Mouse (Mus musculus) erythroblast, adult 5-6 weeks (primary cell): ENCODE data around the gene Gpx5. TPM values are rescaled to one million over a fixed set of nuclear protein-coding genes. Genes with fewer than 3 reads are reported as not detected.

Experiments used
- ATAC-seq: replicated peaks from 2 replicates; pipeline ENCODE4 v1.8.0; 2016; ENCODE audit warnings: moderate number of reproducible peaks, mild to moderate bottlenecking, moderate TSS enrichment, inconsistent platforms; ENCODE audit not compliant: poor library complexity, low FRiP score, severe bottlenecking
- total RNA-seq, 2 experiments: library from RNA; stranded (forward) in 1 of 2; stranded (reverse) in 1 of 2; fragments of 150-400 nt in 1 of 2; fragments of 200-764, 138-1000 nt in 1 of 2; gene quantifications; 2 replicates each; pipeline versions ENCODE4 v1.2.3 to v1.2.4; 2015 to 2017; ENCODE audit warnings: low replicate concordance in 2 of 2

Gpx5 gene
- total RNA-seq (2015; ENCODE audit: low replicate concordance): not detected in 2 replicates
- total RNA-seq (2017; ENCODE audit: low replicate concordance): not detected in 2 replicates

DNA sequence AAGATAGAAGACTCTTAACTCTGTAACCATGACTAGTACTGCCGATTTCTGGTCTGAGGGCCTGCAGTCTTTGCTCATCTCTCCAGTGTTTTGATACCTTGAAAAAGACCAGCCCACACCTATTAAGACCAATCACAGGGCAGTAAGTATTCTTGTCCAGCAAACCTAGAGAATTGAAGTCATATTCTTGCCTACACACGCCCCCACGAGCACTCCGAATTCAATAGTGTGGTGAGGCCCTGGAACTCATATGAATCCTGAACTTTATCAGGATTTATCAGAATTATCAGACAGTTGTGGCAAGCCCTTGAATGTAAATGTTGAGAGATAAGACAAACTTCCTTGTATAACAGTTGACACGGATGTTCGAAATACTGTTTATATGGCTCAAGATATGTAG, at the start of gene Gpx5:
Gene Gpx5, minus strand, starts transcription at position 101 of the 400 bp plus-strand sequence.
- ATAC-seq: no peak

DNA sequence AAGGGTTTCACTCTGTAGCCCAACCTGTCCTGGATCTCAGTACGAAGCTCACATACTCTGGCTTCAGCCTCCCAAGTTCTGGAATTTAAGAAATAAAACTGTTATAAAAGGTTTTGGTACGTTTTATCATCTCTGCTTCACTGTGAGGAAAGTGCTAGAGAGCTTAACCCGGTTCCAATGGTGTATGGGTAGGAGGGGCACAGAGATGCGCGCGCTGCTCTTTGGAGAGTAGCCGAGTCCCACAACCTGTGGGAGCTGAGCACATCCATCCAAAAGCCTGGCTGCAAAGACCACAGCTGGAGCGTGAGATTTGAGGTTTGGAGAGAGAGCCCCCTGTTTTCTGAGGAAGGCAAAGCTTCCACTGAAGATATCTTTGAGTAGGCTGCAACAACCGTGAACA, 34.9 kb upstream of the Gpx5 start:
- no peak for ATAC-seq

DNA sequence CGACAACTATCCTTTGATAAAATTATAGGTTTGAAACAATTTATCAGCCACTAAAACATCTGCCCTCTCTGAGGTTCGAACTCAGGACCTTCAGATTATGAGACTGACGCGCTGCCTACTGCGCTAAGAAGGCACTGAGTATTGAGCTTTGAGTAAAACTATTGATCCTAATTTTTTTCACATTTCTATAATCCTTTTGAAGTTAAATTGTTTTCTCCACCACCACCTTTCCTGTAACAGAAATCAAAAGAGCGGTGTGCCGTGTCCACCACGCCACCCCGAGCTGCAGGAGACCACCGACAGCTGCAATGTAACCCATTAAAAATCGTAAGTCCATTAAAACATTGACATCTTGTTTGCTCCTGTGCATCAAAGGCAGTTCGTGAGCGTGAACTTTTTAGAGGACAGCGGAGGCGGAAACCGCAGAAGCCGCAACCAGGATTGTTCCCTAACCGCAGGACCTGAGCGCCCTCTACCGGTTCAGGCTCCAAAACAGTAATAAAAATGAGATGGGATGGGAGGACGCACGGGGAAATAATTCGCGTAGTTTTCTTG, 34.2 kb upstream of the Gpx5 start:
- no peak for ATAC-seq

DNA sequence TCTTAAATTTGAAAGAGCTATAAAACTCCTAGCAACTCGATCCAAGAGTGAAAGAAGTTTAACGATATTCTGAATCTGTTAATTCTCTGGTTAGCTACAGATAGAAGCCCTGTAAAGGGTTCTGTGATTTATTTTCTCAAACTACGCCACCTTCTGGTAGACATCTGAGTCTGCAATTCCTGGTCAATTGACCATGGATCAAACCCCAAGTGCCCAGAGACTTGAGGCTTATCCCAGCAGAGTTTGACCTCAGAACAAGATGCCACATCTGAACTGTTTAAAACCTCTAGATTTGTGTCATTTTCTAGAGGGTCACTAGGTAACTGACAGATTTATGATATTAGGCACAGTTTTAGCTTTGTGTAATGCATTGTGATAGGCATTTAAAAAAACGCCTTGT, 33.7 kb upstream of the Gpx5 start:
- no peak for ATAC-seq

DNA sequence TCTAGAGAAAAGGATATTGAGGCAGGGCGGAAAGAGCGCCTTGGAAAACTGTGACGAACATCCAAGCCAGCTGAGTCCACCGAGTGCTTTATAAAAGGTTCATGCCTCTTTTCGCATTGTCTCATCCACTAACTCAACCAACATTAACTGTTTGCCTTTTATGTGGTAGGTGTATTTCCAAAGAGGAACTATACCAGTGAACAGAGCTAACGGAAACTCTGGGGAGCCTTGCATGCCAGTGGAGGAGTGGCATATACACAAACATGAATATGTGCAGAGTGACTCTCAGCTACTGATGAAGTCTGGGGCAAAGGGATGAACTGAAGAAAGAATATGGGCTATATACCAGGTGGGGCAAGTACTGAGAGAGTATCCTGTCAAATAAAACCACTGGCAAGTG, 30.9 kb upstream of the Gpx5 start:
- no peak for ATAC-seq

DNA sequence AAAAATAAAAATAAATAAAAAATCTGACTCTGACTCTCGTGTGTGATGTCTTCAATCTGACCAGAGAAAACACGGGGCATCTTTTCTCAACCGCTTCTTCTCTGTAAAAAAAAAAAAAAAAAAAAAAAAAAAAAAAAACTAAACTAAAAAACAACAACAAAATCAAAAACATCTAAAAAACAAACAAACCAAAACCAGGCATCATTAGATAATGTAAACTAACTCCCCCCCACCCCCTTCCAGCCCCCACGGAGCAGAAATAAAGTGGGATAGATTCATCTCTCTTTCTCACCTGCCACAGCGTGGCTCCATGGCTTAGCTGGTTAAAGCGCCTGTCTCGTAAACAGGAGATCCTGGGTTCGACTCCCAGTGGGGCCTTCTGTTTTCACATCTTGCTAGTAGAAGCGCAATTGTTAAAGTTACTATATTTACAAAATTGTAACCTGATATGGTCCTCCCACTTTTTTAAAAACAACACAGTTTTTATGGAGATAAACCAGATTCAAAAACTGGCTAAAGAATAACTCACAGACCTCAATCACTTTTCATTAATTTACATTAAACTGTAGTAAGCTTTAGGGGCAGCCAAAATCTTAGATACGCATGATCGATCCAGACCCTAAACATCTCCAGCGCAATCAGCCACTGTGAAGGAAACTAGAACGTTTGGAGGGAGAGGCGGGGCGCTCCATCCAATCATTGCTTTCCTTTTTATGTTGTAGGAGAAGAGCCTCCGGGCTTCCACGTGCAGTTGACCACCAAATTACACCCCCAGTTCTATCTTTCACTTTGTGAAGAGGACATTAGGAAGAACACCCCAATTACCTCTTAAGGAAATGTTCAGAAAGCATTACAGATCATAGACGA, 30.2 kb upstream of the Gpx5 start:
- ATAC-seq: no peak

DNA sequence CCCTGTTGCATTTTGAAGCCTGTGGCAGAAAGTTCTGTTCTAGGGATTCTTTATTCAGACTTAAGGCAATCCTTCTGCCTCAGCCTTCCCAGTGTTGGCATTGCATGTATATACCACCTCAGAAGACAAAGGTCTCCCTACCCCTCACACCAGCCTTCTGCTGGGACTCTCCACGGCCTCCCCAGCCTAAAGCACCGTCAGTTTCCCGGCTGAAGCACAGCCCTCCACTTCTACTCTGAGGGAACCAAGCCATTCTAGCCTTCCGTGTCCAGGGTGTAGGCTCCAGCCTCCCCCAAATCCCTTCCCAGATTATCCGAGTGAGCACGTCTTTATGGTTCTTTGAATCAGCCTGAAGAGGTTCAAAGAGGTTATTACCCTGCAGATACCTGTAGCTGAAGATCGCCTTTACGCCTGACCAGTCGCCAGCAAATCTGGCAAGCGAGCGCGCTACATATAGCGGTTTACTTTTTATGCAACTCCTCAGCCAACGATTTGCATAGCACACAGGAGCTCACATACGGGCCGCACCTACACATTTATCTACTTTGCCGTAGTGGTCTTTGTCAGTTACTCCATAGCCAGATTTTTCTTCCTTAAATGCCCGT, 29.5 kb upstream of the Gpx5 start:
- no peak for ATAC-seq

DNA sequence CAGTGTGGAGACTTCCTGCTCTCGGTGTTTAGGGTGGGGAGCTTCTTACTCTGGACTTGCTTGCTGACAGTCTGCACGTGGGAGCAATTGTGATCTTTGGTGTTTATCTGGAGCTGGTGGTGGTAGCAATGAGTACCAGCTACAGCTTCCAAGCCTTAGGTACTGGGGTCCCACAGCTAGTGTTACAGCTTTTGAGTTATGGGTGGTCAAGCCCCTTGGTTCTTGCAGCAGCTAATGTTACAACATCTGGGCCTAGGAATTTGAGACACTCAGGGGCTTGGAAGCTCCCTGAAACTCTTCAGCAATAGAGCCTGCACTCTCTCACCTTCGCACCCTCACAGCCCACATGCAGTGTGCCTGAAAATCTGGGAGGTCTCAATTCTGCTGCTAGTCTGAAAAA, 27.7 kb upstream of the Gpx5 start:
- ATAC-seq: no peak

DNA sequence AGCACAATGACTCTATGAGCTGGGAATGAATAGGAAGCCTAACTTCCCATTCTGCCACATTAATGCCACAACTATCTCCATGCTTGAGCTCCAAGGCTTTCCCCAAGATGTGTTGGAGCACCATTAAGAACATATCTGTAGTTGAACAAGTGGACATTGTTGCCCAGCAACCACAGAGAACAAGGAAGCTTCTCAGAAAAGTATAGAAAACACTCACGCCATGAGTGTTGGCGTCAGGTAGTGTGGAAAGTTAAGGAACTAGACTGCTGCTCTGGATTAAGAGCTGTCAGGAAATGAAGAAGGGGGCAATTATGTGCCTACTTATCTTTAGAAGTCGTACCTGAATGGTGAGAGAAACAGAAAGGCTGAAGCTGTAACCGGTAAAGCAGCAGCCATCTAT, 21.4 kb upstream of the Gpx5 start:
- ATAC-seq: no peak

DNA sequence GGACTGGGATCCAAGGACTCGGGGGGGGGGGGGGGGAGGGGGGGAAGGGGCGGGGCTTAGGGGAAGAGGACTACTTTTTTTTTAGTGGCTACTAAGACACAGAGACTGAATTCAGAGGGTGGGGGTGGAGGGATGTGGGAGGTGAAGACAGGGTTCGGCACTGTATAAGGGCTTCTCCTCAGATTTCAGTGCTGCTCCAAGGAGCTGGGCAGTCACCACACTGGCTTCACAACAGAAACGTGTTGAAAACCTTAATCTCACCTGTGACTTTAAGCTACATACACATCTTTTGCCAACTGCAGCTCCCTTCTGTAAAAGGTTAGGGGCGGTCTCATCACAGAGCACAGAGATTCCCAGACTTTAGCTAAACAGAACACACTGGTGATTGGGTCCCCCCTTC, 20.3 kb upstream of the Gpx5 start:
- no peak for ATAC-seq

DNA sequence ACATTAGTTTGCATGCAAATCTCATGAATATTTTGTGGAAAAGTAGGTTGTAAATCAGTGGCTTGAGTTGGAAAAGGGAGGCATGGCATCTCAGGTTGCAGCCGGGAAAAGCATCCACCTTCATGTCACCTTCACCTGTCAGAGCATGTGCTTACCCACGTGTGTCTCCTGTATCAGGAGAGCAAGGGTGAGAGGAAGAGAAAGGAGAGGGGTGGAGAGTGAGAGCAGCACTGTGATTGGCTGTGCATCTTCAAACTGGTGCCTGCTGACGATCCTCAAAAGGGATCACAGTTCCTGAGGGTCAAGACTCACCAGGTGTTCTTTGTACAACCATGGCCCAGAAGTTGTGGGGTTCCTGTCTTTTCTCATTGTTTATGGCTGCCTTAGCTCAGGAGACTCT, 19.4 kb upstream of the Gpx5 start, which contains the start of gene Gpx6:
Gene Gpx6, plus strand, starts transcription at position 200 of the 400 bp plus-strand sequence.
- no peak for ATAC-seq

DNA sequence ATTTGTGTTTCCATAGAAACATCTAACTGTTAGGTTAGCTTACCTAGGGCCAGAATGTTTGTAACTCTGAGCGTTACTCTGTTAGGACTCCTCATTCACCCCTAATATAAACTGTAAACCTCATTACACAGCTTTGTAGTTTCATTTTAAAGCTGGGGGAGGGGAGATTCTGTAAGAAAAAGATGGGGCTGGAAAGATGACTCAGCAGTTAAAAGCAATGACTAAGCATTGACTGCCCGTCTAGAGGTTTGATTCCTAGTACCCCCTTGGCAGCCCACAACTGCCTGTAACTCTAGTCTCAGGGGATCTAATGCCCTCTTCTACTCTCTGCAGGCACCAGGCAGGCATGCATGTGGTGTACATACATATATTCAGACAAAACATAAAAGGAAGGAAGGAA, 17.3 kb upstream of the Gpx5 start:
- ATAC-seq: no peak

DNA sequence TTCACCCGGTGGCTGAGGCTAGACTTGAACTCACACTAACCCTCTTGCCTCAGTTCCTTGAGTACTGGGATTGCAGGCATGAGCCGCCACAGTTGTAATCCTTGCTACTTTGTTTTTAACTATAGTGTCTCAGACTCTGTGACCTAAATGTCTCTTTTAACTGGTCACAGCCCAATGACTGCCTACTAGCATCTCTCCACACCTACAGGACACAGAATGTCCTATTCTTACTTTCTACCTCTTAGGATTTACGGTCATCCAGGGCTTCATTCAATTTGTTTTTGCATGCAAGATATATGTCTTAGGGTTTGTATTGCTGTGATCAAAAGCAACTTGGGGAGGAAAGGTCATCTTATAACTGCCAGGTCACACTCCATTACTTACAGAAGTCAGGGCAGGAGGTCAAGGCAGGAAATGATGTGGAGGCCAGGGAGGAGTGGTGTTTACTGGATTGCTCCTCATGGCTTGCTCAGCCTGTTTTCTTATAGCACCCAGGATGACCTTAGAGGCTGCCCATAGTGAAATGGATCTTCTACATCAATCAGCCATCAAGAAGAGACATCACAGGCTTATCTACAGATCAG, 12.0 kb upstream of the Gpx5 start:
- no peak for ATAC-seq

DNA sequence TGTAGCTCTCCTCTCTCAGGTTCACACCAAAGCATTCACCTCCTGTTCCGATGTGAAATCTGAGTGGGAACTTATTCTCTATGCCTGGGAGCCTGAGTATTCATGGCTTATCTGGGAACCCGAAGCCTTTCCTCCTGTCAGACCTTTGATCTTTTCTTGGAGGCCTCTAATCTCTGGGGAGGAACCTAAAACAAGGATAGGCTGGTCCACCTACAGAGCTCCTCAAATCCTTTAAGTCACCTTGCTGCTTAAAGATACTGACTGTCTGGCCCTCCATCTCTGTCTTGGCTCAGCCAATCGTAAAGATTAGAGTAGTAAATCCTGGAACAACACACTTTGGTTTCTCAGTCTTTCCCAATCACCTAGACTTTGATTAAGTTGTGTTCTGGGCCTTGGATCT, 6.0 kb upstream of the Gpx5 start:
- ATAC-seq: no peak

DNA sequence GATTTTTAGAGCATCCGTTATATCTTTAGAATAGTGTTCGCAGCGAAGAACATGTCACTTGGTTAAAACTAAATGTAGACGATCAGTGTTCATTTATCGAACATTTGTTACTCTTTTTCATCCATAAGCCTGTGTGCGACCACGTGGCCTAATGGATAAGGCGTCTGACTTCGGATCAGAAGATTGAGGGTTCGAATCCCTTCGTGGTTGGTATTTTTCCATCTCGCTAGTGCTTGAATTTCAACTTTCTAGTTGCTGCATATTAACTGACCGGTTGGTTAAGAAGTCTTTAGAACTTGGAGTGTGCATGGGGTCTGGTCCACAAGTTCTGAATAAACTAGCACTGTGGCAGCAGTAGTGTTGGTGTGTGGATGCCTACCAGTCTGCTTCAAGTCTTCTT, 13.0 kb downstream of the Gpx5 start:
- 0 out of 2 replicates have a peak, but pooled peaks have one; percentile 39 for ATAC-seq

DNA sequence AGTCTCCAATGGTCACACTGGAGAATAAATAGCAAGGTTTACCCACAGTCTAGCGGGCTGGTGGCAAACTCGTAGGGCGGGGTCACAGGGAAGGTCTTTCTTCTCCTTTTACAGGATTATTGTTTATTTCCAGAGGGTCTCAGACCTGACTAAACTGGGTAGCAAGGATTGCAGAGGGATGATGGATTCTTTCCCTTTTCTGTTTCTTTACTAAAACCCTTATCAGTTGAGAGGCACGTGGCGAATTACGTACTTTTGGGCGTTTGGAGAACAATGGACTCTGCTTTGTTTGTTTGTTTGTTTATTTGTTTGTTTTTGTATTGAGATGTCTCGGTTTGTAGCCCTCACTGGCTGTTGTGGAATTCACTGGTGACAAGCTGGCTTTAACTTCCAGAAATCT, 13.5 kb downstream of the Gpx5 start:
- ATAC-seq: no peak

DNA sequence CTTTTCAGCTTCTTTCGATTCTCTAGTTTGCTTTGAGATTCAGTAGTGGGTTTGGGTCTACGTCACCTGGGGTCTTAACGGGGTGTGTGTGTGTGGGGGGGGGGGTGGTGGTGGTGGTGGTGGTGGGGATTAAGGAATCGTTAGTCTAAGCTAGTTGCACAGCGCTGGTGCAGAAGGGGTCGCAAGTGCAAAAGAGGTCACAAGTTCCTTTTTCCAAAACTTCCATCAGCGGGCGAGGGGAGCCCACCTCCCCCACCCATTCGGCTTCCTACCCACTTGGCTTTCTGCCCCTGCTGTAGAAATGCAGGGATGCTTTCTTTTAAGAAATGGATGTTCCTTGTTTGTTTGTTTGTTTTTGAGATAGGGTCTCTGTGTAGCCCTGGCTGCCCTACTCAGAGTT, 16.0 kb downstream of the Gpx5 start:
- ATAC-seq: no peak

DNA sequence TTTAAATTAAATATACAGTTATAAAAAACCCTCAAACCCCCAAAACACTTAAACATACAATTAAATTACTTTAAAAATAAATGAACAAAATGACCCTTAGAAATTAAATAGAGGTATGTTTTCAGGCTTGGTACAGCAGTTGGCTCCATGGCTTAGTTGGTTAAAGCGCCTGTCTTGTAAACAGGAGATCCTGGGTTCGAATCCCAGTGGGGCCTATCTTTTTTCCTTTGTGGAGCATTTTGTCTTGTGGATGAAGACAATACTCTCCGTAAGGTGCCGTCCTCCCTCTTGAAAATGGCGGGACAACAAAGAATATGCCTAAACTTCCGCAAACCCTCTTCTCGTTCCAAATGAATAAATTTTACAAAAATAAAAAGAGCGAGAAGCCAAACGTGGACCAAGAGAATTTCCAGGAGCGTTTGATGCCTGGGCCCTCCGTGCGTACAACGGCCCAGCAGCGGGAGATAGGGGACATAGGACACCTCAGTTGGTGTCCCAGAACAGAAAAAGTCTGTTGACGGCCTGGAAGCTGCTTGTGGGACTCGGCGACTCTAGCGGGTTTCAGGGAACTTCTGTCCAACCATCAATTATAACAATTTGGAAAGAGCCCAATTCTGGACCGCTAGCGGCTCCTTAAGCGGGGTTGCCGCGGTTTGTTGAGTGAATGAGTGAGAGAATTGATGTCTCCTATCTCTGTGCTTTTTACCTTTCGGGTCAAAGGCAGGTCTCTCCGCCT, 16.5 kb downstream of the Gpx5 start:
- ATAC-seq: no peak

DNA sequence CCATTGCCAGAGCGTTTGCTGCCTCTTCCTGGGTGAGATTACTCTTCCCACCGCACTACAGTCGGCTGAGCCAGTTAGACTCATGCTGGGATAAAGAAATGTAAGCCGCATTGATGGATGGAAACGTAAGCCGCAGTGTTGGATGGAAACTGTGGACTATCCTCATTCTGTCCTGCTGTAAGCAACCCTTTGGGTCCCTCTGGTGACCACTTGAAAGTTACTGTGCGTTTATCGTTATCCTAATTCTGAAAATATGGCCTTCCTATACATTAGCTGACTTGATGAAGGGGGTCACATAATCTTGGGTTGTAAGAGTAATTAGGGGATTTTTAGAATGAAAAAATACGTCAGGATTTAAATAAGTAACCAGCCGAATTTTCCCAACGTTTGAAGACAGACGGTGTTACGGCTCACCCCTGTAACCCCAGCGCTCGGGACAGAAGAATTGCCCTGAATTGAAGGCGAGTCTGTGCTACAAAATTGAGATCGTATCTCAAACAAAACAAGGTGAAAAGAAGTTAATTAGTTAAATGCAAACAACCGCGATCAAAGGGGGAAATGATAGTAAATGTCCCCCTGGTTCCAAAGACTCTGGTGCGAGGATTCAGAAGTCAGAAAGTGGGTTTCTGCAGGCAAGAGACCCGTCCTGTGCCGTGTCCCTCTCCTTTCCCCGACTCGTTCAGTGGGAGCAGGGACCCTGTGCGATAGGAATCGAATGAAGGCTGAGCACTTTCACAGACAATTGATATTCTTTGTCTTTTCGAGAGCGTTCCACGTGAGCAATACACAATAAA, 17.3 kb downstream of the Gpx5 start:
- ATAC-seq: no peak
